Mouse (Mus musculus): ENCODE data around the gene Olfr574. TPM values are rescaled to one million over a fixed set of nuclear protein-coding genes. Genes with fewer than 3 reads are reported as not detected.

Olfr574 gene
- not detected for polyA plus RNA-seq (2014; fragmentation: Illumina TruSeq; extraction: RNeasy Lipid Tissue Mini Kit (QIAGEN cat#74804); ENCODE audit: low read depth, low replicate concordance)

DNA sequence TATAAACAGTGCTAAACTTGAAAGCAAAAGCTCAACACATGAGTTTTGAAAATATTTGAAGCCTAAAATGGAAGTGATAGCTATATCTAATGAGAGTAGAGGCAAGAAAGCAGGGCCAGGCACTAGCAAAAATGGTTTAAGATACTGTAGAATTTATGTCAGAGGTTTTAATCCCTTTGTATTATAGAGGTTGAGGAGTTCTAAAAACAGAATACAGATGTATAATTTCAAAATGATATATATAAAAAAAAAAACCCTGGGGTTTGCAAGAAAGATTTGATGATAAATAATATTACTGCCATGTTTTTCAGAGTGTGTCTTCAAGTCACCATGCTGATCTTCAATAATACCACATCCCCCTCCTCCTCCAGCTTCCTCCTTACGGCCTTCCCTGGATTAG lies at the start of gene Olfr574:
TSS of gene Olfr574 (plus strand) at position 301 of the 400 bp plus-strand sequence.

DNA sequence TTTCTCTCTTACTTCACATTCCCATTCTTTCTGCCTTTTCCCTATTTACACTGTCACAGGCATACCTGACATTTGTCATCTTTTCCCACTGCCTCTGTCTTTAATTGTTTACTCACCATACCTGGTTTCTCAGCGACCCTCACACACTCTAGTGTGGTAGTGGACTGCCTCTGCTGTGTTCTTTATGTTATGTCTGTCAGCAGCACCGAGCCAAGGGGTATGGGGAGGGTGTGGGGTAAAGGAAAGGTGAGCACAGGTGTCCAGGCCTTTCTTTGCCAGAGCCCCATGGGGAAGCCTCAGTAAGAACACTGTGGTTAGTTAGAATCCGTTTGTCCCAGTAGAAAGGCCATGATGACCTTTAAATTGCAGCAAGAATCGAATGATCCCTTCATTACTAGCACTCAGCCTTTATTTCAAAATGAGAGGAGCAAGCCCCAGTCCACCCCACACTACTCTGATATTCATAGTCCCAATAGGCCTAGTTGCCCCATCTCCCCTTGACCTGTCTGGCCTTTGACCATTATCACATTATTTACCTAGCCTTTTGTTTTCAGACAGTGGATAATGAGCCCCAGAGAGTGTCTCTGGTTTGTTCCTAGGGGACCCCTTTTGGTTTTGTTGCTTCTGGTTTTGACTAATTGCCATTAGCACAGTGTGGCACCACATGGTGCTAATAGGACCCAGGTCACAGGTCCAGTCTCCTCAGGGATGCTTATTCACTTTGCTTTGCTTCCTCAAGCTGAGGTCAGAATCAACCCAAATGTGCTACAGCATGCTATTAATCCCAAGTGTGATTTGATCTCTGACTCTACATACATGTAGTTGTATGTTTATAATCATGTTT lies 31.0 kb upstream of the Olfr574 start, which contains the start of gene Olfr571:
TSS of gene Olfr571 (minus strand) at position 505 of the 844 bp plus-strand sequence.

DNA sequence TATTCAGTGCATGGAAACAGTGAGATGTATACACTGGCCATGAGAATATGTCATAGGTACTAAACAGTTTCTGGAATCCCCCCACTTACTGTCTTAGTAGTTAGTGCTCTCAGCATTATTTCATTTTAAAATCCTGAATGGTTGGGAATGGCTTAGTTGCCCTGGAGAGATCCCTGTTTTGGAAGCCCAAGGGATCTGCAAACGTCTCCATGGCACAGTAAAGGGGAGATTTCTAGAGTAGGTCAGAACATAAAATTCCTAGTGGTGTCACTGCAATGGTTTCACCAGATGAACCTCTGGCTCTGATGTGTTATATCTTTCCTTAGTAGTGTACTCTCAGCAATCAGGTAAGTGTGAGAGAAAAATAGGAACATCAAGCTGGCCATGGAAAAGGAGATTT lies 24.2 kb upstream of the Olfr574 start, which contains the start of gene Olfr572:
TSS of gene Olfr572 (plus strand) at position 301 of the 400 bp plus-strand sequence.

DNA sequence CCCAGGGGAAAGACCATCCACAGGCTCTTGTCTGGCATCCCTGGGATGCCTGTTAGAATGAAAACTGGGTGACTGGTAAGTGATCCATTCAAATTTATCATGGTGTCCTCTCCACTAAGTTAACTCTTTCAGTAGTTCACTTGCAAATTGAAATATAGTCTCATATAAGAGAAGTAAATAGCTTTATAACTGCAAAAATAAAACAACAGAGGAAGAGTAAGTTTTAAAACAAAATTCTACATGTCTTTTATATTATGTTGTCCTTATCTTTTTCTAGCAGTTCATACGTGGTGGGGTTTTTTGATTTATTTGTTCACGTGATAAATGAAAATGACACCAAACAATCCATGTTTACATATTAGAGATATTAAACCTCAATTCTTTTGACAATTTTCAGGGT lies 5.8 kb upstream of the Olfr574 start, which contains the start of gene Olfr573-ps1:
TSS of gene Olfr573-ps1 (minus strand) at position 101 of the 400 bp plus-strand sequence.

DNA sequence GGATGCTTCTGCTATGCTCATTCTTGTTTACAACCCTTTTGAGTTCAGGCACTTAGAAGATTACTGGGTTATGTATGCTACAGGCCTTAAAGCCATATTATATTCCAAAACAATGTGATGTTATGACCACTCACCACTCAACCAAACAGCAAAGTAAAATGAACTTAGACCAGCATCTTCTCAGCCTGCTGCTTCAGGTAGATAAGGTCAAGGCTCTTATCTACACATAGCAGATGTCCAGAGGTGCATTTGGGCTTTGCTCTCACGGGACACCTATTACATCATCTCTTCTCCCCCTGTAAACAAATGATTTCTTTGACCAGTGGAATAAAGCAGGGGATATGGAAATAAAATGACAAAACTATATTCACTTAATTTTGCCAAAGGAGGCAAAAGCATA lies 10.3 kb downstream of the Olfr574 start, which contains the start of gene Olfr575:
TSS of gene Olfr575 (minus strand) at position 183 of the 400 bp plus-strand sequence.

DNA sequence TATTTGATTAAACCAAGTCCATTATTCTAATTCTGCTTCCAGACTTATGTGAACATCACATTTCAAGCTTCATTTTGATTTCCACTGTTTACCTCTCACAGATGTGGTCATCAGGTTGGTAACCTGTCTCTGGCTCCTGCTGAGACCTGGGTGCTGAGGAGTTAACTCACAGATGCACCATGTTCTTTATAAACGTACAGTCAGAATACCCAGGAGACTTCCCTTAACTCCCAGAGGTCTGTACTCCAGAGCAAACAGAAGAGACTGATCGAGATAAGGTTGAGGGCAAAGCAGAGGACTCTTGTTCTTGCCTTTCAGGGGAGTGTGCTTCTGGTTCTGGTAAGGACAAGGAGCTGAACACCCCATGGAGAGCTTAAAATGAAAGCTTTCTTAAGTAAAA lies 14.1 kb downstream of the Olfr574 start, which contains the start of gene Olfr576:
TSS of gene Olfr576 (plus strand) at position 301 of the 400 bp plus-strand sequence.

DNA sequence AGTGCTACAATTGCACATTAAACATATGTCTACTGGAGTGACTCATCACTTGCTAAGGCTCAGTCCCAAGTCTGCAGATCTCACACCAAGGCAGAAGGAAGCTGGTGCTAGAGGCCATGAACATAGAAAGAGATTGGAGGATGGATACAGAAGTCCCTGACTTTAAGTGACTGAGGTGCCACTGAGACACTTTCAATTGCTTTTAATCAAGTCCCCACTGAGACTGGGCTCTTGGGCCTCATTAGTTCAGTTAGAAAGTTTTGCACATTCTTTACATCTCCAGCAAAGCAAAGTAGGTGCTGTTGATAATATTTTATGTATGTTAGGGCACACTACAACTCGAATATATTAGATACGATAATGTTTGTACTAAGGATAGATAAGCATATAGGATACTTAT lies 27.6 kb downstream of the Olfr574 start, which contains the start of gene Olfr577:
TSS of gene Olfr577 (minus strand) at position 101 of the 400 bp plus-strand sequence.

DNA sequence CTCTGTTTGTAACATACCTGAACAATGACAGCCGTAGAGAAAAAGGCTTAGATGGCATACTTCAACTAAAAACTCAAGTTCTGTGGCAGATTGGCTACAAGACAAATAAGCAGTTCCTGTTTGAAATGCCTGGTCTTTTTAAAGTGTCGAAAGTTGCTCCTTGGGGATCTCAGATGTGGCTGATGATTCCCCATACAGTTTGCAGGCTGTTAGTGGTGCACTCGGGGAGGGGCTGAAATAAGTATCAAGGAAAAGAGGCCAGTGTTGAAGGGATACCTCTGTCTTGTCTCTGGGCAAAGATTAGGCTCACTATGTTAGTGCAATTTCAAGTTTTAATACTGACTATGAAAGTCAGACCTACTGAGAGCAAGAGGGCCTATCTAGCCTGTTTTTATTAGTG lies 41.0 kb downstream of the Olfr574 start, which contains the start of gene Olfr578:
TSS of gene Olfr578 (minus strand) at position 101 of the 400 bp plus-strand sequence.

Other genes with a start within 250 kb of the Olfr574 start
- gene Olfr558, start 246.3 kb upstream of the Olfr574 start, polyA plus RNA-seq (2014; fragmentation: Illumina TruSeq; extraction: RNeasy Lipid Tissue Mini Kit (QIAGEN cat#74804); ENCODE audit: low read depth, low replicate concordance) = 2.6 TPM
- not detected for gene Olfr33, start 229.4 kb upstream of the Olfr574 start, polyA plus RNA-seq (2014; fragmentation: Illumina TruSeq; extraction: RNeasy Lipid Tissue Mini Kit (QIAGEN cat#74804); ENCODE audit: low read depth, low replicate concordance)
- not detected for gene Olfr559, start 221.0 kb upstream of the Olfr574 start, polyA plus RNA-seq (2014; fragmentation: Illumina TruSeq; extraction: RNeasy Lipid Tissue Mini Kit (QIAGEN cat#74804); ENCODE audit: low read depth, low replicate concordance)
- not detected for gene Olfr560, start 189.1 kb upstream of the Olfr574 start, polyA plus RNA-seq (2014; fragmentation: Illumina TruSeq; extraction: RNeasy Lipid Tissue Mini Kit (QIAGEN cat#74804); ENCODE audit: low read depth, low replicate concordance)
- gene Olfr78, start 189.0 kb upstream of the Olfr574 start, polyA plus RNA-seq (2014; fragmentation: Illumina TruSeq; extraction: RNeasy Lipid Tissue Mini Kit (QIAGEN cat#74804); ENCODE audit: low read depth, low replicate concordance) = 0.52 TPM
- not detected for gene Olfr561, start 177.2 kb upstream of the Olfr574 start, polyA plus RNA-seq (2014; fragmentation: Illumina TruSeq; extraction: RNeasy Lipid Tissue Mini Kit (QIAGEN cat#74804); ENCODE audit: low read depth, low replicate concordance)
- not detected for gene Olfr564, start 145.0 kb upstream of the Olfr574 start, polyA plus RNA-seq (2014; fragmentation: Illumina TruSeq; extraction: RNeasy Lipid Tissue Mini Kit (QIAGEN cat#74804); ENCODE audit: low read depth, low replicate concordance)
- not detected for gene Olfr566, start 89.7 kb upstream of the Olfr574 start, polyA plus RNA-seq (2014; fragmentation: Illumina TruSeq; extraction: RNeasy Lipid Tissue Mini Kit (QIAGEN cat#74804); ENCODE audit: low read depth, low replicate concordance)
- not detected for gene Olfr568, start 71.3 kb upstream of the Olfr574 start, polyA plus RNA-seq (2014; fragmentation: Illumina TruSeq; extraction: RNeasy Lipid Tissue Mini Kit (QIAGEN cat#74804); ENCODE audit: low read depth, low replicate concordance)
- not detected for gene Olfr569, start 57.6 kb upstream of the Olfr574 start, polyA plus RNA-seq (2014; fragmentation: Illumina TruSeq; extraction: RNeasy Lipid Tissue Mini Kit (QIAGEN cat#74804); ENCODE audit: low read depth, low replicate concordance)
- not detected for gene Olfr570, start 53.9 kb upstream of the Olfr574 start, polyA plus RNA-seq (2014; fragmentation: Illumina TruSeq; extraction: RNeasy Lipid Tissue Mini Kit (QIAGEN cat#74804); ENCODE audit: low read depth, low replicate concordance)
- gene Olfr571, start 30.9 kb upstream of the Olfr574 start, polyA plus RNA-seq (2014; fragmentation: Illumina TruSeq; extraction: RNeasy Lipid Tissue Mini Kit (QIAGEN cat#74804); ENCODE audit: low read depth, low replicate concordance) = not detected
- not detected for gene Olfr572, start 24.1 kb upstream of the Olfr574 start, polyA plus RNA-seq (2014; fragmentation: Illumina TruSeq; extraction: RNeasy Lipid Tissue Mini Kit (QIAGEN cat#74804); ENCODE audit: low read depth, low replicate concordance)
- gene Olfr573-ps1, start 5.9 kb upstream of the Olfr574 start, polyA plus RNA-seq (2014; fragmentation: Illumina TruSeq; extraction: RNeasy Lipid Tissue Mini Kit (QIAGEN cat#74804); ENCODE audit: low read depth, low replicate concordance) = not detected
- gene Olfr575, start 10.3 kb downstream of the Olfr574 start, polyA plus RNA-seq (2014; fragmentation: Illumina TruSeq; extraction: RNeasy Lipid Tissue Mini Kit (QIAGEN cat#74804); ENCODE audit: low read depth, low replicate concordance) = not detected
- not detected for gene Olfr576, start 14.2 kb downstream of the Olfr574 start, polyA plus RNA-seq (2014; fragmentation: Illumina TruSeq; extraction: RNeasy Lipid Tissue Mini Kit (QIAGEN cat#74804); ENCODE audit: low read depth, low replicate concordance)
- not detected for gene Olfr577, start 27.5 kb downstream of the Olfr574 start, polyA plus RNA-seq (2014; fragmentation: Illumina TruSeq; extraction: RNeasy Lipid Tissue Mini Kit (QIAGEN cat#74804); ENCODE audit: low read depth, low replicate concordance)
- gene Olfr578, start 40.9 kb downstream of the Olfr574 start, polyA plus RNA-seq (2014; fragmentation: Illumina TruSeq; extraction: RNeasy Lipid Tissue Mini Kit (QIAGEN cat#74804); ENCODE audit: low read depth, low replicate concordance) = not detected
- gene Olfr582, start 89.6 kb downstream of the Olfr574 start, polyA plus RNA-seq (2014; fragmentation: Illumina TruSeq; extraction: RNeasy Lipid Tissue Mini Kit (QIAGEN cat#74804); ENCODE audit: low read depth, low replicate concordance) = not detected
- gene Olfr583, start 102.8 kb downstream of the Olfr574 start, polyA plus RNA-seq (2014; fragmentation: Illumina TruSeq; extraction: RNeasy Lipid Tissue Mini Kit (QIAGEN cat#74804); ENCODE audit: low read depth, low replicate concordance) = not detected
- not detected for gene Olfr584, start 133.4 kb downstream of the Olfr574 start, polyA plus RNA-seq (2014; fragmentation: Illumina TruSeq; extraction: RNeasy Lipid Tissue Mini Kit (QIAGEN cat#74804); ENCODE audit: low read depth, low replicate concordance)
- gene Olfr585, start 149.3 kb downstream of the Olfr574 start, polyA plus RNA-seq (2014; fragmentation: Illumina TruSeq; extraction: RNeasy Lipid Tissue Mini Kit (QIAGEN cat#74804); ENCODE audit: low read depth, low replicate concordance) = not detected
- not detected for gene Olfr586, start 177.2 kb downstream of the Olfr574 start, polyA plus RNA-seq (2014; fragmentation: Illumina TruSeq; extraction: RNeasy Lipid Tissue Mini Kit (QIAGEN cat#74804); ENCODE audit: low read depth, low replicate concordance)
- gene Olfr588-ps1, start 192.4 kb downstream of the Olfr574 start, polyA plus RNA-seq (2014; fragmentation: Illumina TruSeq; extraction: RNeasy Lipid Tissue Mini Kit (QIAGEN cat#74804); ENCODE audit: low read depth, low replicate concordance) = not detected
- gene Olfr589, start 207.9 kb downstream of the Olfr574 start, polyA plus RNA-seq (2014; fragmentation: Illumina TruSeq; extraction: RNeasy Lipid Tissue Mini Kit (QIAGEN cat#74804); ENCODE audit: low read depth, low replicate concordance) = not detected
- gene Olfr591, start 229.9 kb downstream of the Olfr574 start, polyA plus RNA-seq (2014; fragmentation: Illumina TruSeq; extraction: RNeasy Lipid Tissue Mini Kit (QIAGEN cat#74804); ENCODE audit: low read depth, low replicate concordance) = not detected
- gene Olfr592, start 236.3 kb downstream of the Olfr574 start, polyA plus RNA-seq (2014; fragmentation: Illumina TruSeq; extraction: RNeasy Lipid Tissue Mini Kit (QIAGEN cat#74804); ENCODE audit: low read depth, low replicate concordance) = not detected